Mouse (Mus musculus) limb, embryonic 10.5 days (tissue): ENCODE results near the gene Luc7l3. TPM values are rescaled to one million over a fixed set of nuclear protein-coding genes. Genes with fewer than 3 reads are reported as not detected.
A peak's percentile ranks its signal among the peaks of the same experiment; 100 is the strongest.

ENCODE experiments used
- DNase-seq: peaks from one replicate; pipeline ENCODE4 v3.0.0-alpha.2; 2017; ENCODE audit warnings: low spot score
- H3K27ac ChIP-seq: fragments of 300-500 bp; sonication (generic); 2 replicates; pipeline ENCODE4 v1.5.1; 2016; ENCODE audit warnings: mild to moderate bottlenecking
- H3K27me3 ChIP-seq: fragments of 300-500 bp; sonication (generic); 2 replicates; pipeline ENCODE4 v1.6.1; 2016; ENCODE audit warnings: low read depth, mild to moderate bottlenecking; ENCODE audit not compliant: poor library complexity, severe bottlenecking
- H3K36me3 ChIP-seq: fragments of 300-500 bp; sonication (generic); 2 replicates; pipeline ENCODE4 v1.6.1; 2016; ENCODE audit warnings: mild to moderate bottlenecking, moderate library complexity
- H3K4me1 ChIP-seq: fragments of 300-500 bp; sonication (generic); 2 replicates; pipeline ENCODE4 v1.6.1; 2016
- H3K4me3 ChIP-seq: fragments of 300-500 bp; sonication (generic); 2 replicates; pipeline ENCODE4 v1.5.1; 2016; ENCODE audit warnings: mild to moderate bottlenecking, moderate library complexity
- H3K9me3 ChIP-seq: fragments of 300-500 bp; sonication (generic); replicated peaks from 2 replicates; pipeline ENCODE4 v1.6.1; 2016; ENCODE audit warnings: mild to moderate bottlenecking
- WGBS: fragments of 180-500 bp; shearing (Covaris S2); methylation state at CpG from one replicate; pipeline ENCODE4 v1.1.7; 2016; 5-methylcytosine and 5-hydroxymethylcytosine counted together
- polyA plus RNA-seq: library from polyadenylated mRNA; unstranded; fragments of >200 nt; fragmentation: Nextera tagmentation; extraction: Ambion mirVana; gene quantifications from 2 replicates; pipeline ENCODE4 v1.2.1, GENCODE M21; 2016

The Luc7l3 gene
- polyA plus RNA-seq, 1 experiment from 2014 or later, result 107 TPM

GRCm38 (mm10) chr11:94255733-94256132 lies 66.1 kb downstream of the Luc7l3 start:
- 80% methylated on average over 5 of the region's 5 CpGs for WGBS
- Histone ChIP-seq H3K27me3 (no peaks in the 10 kb centered on the region), H3K27ac (no peak overlapping the region), H3K4me1 (peaks cover 6% of the 10 kb centered on the region), H3K4me3 (no peak overlapping the region), H3K9me3 (no peaks in the 10 kb centered on the region), H3K36me3 (no peaks in the 10 kb centered on the region)
- DNase-seq, result no peak

- 90% methylated on average over 10 of the region's 10 CpGs for WGBS
- Histone ChIP-seq H3K4me1 (peaks cover 6% of the 10 kb centered on the region), H3K27ac (no peak overlapping the region), H3K36me3 (no peaks in the 10 kb centered on the region), H3K27me3 (no peaks in the 10 kb centered on the region), H3K9me3 (no peaks in the 10 kb centered on the region), H3K4me3 (no peak overlapping the region)
- DNase-seq, result no peak
These were observed 68.1 kb downstream of the Luc7l3 start for GRCm38 (mm10) chr11:94253691-94254090.

GRCm38 (mm10) chr11:94253156-94253555 lies 68.6 kb downstream of the Luc7l3 start:
- Histone ChIP-seq H3K4me3 (no peak overlapping the region), H3K36me3 (no peaks in the 10 kb centered on the region), H3K27ac (no peak overlapping the region), H3K27me3 (no peaks in the 10 kb centered on the region), H3K9me3 (no peaks in the 10 kb centered on the region), H3K4me1 (peaks cover 6% of the 10 kb centered on the region)
- no peak for DNase-seq
- 81% methylated on average over 9 of the region's 9 CpGs for WGBS

GRCm38 (mm10) chr11:94246789-94247061 lies 75.1 kb downstream of the Luc7l3 start:
- H3K27me3 ChIP-seq, result peaks cover 25% of the 10 kb centered on the region
- no peak for DNase-seq
- no peaks in the 10 kb centered on the region for H3K9me3 ChIP-seq
- 67% methylated on average over 8 of the region's 8 CpGs for WGBS
- peak overlapping the region; percentile 31 for H3K4me3 ChIP-seq
- peaks cover 63% of the 10 kb centered on the region for H3K4me1 ChIP-seq
- H3K36me3 ChIP-seq, result no peaks in the 10 kb centered on the region
- peak overlapping the region; percentile 87 for H3K27ac ChIP-seq

GRCm38 (mm10) chr11:94245955-94246788 lies 75.6 kb downstream of the Luc7l3 start, which contains the start of gene Wfikkn2:
TSS of gene Wfikkn2 (minus strand) at chr11:94246005.
- DNase-seq, result peak; percentile 87
- peaks cover 66% of the 10 kb centered on the region for H3K4me1 ChIP-seq
- peak within 1 kb of the TSS; percentile 31 for H3K4me3 ChIP-seq

GRCm38 (mm10) chr11:94244385-94244784 lies 77.4 kb downstream of the Luc7l3 start:
- H3K4me3 ChIP-seq, result no peak overlapping the region
- peaks cover 39% of the 10 kb centered on the region for H3K27me3 ChIP-seq
- no peaks in the 10 kb centered on the region for H3K9me3 ChIP-seq
- no peak for DNase-seq
- 64% methylated on average over 9 of the region's 9 CpGs for WGBS
- no peaks in the 10 kb centered on the region for H3K36me3 ChIP-seq
- H3K4me1 ChIP-seq, result peaks cover 76% of the 10 kb centered on the region
- peak overlapping the region; percentile 87 for H3K27ac ChIP-seq

More at GRCm38 (mm10) chr11:94245955-94246788, 75.6 kb downstream of the Luc7l3 start, which contains the start of gene Wfikkn2:
- 45% methylated on average over 17 of the region's 17 CpGs for whole genome bisulfite sequencing
- H3K27ac ChIP-seq, result peak within 1 kb of the TSS; percentile 87
- no peaks in the 10 kb centered on the region for H3K9me3 ChIP-seq
- H3K36me3 ChIP-seq, result no peaks in the 10 kb centered on the region
- H3K27me3 ChIP-seq, result peaks cover 30% of the 10 kb centered on the region

GRCm38 (mm10) chr11:94243422-94244180 lies 78.2 kb downstream of the Luc7l3 start:
- Histone ChIP-seq H3K27me3 (peaks cover 39% of the 10 kb centered on the region), H3K9me3 (no peaks in the 10 kb centered on the region), H3K4me3 (peak overlapping the region; percentile 46), H3K36me3 (no peaks in the 10 kb centered on the region), H3K4me1 (peaks cover 78% of the 10 kb centered on the region), H3K27ac (peak overlapping the region; percentile 87)
- WGBS, result 38% methylated on average over 15 of the region's 15 CpGs
- DNase-seq, result peak; percentile 43

GRCm38 (mm10) chr11:94242760-94243421 lies 78.9 kb downstream of the Luc7l3 start:
- Histone ChIP-seq H3K9me3 (no peaks in the 10 kb centered on the region), H3K27me3 (peaks cover 39% of the 10 kb centered on the region), H3K4me1 (peaks cover 77% of the 10 kb centered on the region), H3K4me3 (peak overlapping the region; percentile 46), H3K36me3 (peaks cover 2% of the 10 kb centered on the region; the same call in 1 of the 2 replicates), H3K27ac (peak overlapping the region; percentile 87)
- 9% methylated on average over 29 of the region's 29 CpGs for WGBS
- peak; percentile 69 for DNase-seq

- WGBS, result 43% methylated on average over 9 of the region's 9 CpGs
- DNase-seq, result no peak
These were observed 82.1 kb downstream of the Luc7l3 start for GRCm38 (mm10) chr11:94239706-94240105.

GRCm38 (mm10) chr11:94238786-94239185 lies 83.0 kb downstream of the Luc7l3 start:
- peaks cover 3% of the 10 kb centered on the region; the same call in 1 of the 2 replicates for H3K36me3 ChIP-seq
- H3K27me3 ChIP-seq, result peaks cover 28% of the 10 kb centered on the region
- H3K27ac ChIP-seq, result no peak overlapping the region
- H3K4me1 ChIP-seq, result peaks cover 44% of the 10 kb centered on the region
- H3K4me3 ChIP-seq, result no peak overlapping the region
- 94% methylated on average over 8 of the region's 8 CpGs for WGBS
- H3K9me3 ChIP-seq, result no peaks in the 10 kb centered on the region
- DNase-seq, result no peak

More at GRCm38 (mm10) chr11:94239706-94240105, 82.1 kb downstream of the Luc7l3 start:
- Histone ChIP-seq H3K4me3 (no peak overlapping the region; the same call in 1 of the 2 replicates), H3K4me1 (peaks cover 52% of the 10 kb centered on the region), H3K27ac (peak overlapping the region; percentile 11; the same call in 1 of the 2 replicates), H3K27me3 (peaks cover 37% of the 10 kb centered on the region), H3K9me3 (no peaks in the 10 kb centered on the region), H3K36me3 (peaks cover 3% of the 10 kb centered on the region; the same call in 1 of the 2 replicates)
